Mouse (Mus musculus) ES-Bruce4 (cell line): ENCODE measurements at regions not wholly inside any gene's neighbourhood (a gene's known extent, or its start where the extent isn't known, plus 50 kb on each side); places are given as distances from the start of the nearest gene placed in this dataset.

Source experiments
- CTCF ChIP-seq: IDR thresholded peaks from one replicate; pipeline ENCODE4 v1.8.1; 2011; ENCODE audit warnings: low read depth, low read length
- EP300 ChIP-seq: IDR thresholded peaks from 2 replicates; pipeline ENCODE4 v1.6.1; 2011; ENCODE audit warnings: low read depth, low read length; ENCODE audit not compliant: insufficient read depth
- POLR2A ChIP-seq: IDR thresholded peaks from one replicate; pipeline ENCODE4 v1.8.1; 2011; ENCODE audit warnings: low read length; ENCODE audit not compliant: insufficient read depth

GRCm38 (mm10) chr3:66490696-66491357 lies 194.2 kb upstream of the Veph1 start:
- TF ChIP-seq EP300, result no peak
- TF ChIP-seq CTCF, result no peak
- no peak for TF ChIP-seq POLR2A
